Mouse (Mus musculus): Measurements from ENCODE around the gene Tuba8. TPM values are rescaled to one million over a fixed set of nuclear protein-coding genes. Genes with fewer than 3 reads are reported as not detected.

Gene Tuba8
- polyA plus RNA-seq, 1 experiment from 2014 or later, result 6.7 TPM

DNA sequence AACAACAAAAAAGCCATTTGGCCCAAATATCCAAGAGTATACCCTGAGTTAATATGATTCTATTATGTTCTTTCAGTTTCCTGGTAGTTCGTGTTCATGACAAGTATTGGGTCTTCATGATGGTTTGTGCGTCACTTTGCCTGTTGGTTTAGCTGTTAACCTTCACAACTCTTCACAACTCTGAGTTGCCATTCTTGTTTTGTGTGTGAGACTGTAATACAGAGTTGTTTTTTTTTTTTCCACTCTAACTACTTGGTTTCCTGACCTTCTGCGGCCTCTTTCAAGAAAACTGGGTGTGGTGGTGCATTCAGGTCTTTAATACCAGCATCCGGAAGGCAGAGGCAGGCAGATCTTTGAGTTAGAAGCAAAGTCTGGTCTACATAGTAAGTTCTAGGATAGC, 27.7 kb downstream of the Tuba8 start:
- no peaks in the 10 kb centered on the region for H3K9me3 ChIP-seq (replicated peaks)
- no peaks in the 10 kb centered on the region for H3K27me3 ChIP-seq
- no peak overlapping the region for H3K27ac ChIP-seq (replicated peaks)
- no peak overlapping the region for H3K4me3 ChIP-seq (replicated peaks)
- H3K36me3 ChIP-seq, result no peaks in the 10 kb centered on the region
- ATAC-seq (ENCODE audit: insufficient number of reproducible peaks, low FRiP score, low TSS enrichment, low read depth), result no peak
- no peak overlapping the region for H3K4me2 ChIP-seq (replicated peaks)
- 89% methylated on average over 4 of the region's 4 CpGs for WGBS
- H3K9ac ChIP-seq, result no peak overlapping the region
- no peaks in the 10 kb centered on the region for H3K4me1 ChIP-seq

DNA sequence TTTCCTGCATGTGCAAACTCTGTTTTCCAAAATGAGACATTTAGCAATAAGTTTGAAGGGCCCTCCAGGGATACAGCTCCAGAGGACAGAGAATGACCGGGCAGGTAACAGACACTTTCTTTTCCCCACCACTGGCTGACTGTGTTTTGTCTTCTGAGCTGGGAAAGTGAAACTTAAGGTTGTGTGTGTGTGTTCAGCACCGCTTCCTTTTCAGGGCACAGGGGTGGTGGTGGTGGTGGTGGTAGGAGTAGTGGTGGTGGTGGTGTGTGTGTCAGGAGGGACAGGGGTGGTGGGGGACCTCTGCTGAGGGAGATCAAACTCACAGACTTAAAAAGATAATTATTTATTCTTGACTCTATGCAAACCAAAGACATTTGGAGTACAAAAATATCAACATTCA, 31.3 kb downstream of the Tuba8 start:
- no peak overlapping the region for H3K9ac ChIP-seq
- 75% methylated on average over 2 of the region's 2 CpGs for WGBS
- no peak overlapping the region for H3K4me3 ChIP-seq (replicated peaks)
- H3K36me3 ChIP-seq, result no peaks in the 10 kb centered on the region
- H3K27me3 ChIP-seq, result peaks cover 6% of the 10 kb centered on the region; the same call in 1 of the 2 replicates
- no peaks in the 10 kb centered on the region for H3K9me3 ChIP-seq (replicated peaks)
- no peak overlapping the region for H3K4me2 ChIP-seq (replicated peaks)
- ATAC-seq (ENCODE audit: insufficient number of reproducible peaks, low FRiP score, low TSS enrichment, low read depth), result no peak
- no peak overlapping the region for H3K27ac ChIP-seq (replicated peaks)
- H3K4me1 ChIP-seq, result 0 out of 2 replicates have a peak, but pooled peaks cover 7% of the 10 kb centered on the region

DNA sequence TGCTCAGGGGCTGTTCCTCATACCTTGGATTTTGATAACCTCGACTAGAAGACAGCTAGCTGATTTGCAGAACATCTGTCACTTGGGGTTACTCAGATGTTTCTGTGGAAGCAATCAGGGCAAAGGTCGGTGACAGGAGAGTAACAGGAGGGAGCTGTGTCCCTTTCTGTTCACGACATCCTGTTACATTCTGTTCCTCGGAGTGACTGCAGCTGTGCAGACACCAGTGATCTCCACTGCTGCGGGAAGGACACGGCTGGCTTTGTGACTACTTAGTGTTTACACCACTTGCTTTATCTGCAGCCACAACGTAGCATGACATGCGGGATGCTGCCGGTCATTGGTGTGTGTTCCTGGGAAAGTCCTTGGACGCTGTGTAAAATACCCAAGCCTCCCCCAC, 32.7 kb downstream of the Tuba8 start:
- no peak overlapping the region for H3K4me2 ChIP-seq (replicated peaks)
- no peak overlapping the region for H3K4me3 ChIP-seq (replicated peaks)
- H3K27ac ChIP-seq (replicated peaks), result no peak overlapping the region
- H3K4me1 ChIP-seq, result 0 out of 2 replicates have a peak, but pooled peaks cover 7% of the 10 kb centered on the region
- no peaks in the 10 kb centered on the region for H3K36me3 ChIP-seq
- H3K27me3 ChIP-seq, result peaks cover 6% of the 10 kb centered on the region; the same call in 1 of the 2 replicates
- WGBS, result 48% methylated on average over 10 of the region's 10 CpGs
- no peak overlapping the region for H3K9ac ChIP-seq
- no peaks in the 10 kb centered on the region for H3K9me3 ChIP-seq (replicated peaks)
- no peak for ATAC-seq (ENCODE audit: insufficient number of reproducible peaks, low FRiP score, low TSS enrichment, low read depth)

DNA sequence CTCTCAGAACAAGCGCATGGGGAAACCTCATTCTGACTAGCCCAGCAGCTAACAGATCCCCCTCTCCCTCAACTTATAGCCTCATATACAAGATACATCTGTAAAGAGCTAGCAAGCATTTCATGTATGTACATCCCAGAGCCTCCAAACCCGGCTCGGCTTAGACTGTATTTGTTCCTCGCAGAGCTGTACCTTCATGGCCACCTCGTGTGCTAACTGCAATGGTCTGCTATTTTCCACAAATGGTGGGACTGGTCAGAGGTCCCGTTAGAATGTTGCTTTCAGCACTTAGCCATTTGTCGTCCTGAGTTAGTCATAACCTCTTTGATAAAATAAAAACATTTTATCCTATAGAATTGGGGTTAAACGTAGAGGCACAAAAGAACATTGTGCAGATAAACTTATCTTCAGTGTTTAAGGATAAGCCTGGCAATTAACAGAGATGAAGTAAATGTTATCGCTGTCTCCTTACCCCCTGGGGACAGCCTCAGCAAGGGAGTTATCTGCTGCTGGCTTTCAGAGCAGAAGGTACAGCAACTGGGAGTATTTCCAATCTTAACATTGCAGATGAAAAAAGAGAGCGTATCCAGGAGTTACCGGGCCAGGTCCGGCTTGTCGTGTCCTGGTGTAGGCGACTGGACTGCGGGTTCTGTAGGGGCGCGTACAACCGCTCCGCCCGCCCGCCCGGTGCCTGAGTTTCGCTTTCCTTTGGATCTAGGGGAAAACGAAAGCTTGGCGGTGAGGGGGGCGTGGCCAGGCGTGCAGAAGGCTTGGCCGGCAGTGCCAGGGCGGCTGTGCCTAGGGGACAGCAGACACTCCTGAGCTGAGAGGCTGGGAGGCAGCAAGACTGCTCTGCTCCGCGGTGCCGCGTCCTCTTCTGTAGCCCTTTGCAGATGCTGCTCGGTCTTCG, 34.9 kb downstream of the Tuba8 start, which contains the start of gene Usp18:
Gene Usp18, plus strand, starts transcription at position 780 of the 910 bp plus-strand sequence.
- Histone ChIP-seq H3K27ac (replicated peaks) (no peak within 1 kb of the TSS), H3K9ac (peak within 1 kb of the TSS; percentile 39), H3K4me1 (0 out of 2 replicates have a peak, but pooled peaks cover 7% of the 10 kb centered on the region), H3K27me3 (peaks cover 6% of the 10 kb centered on the region; the same call in 1 of the 2 replicates), H3K36me3 (no peaks in the 10 kb centered on the region), H3K4me3 (replicated peaks) (peak within 1 kb of the TSS; percentile 62), H3K4me2 (replicated peaks) (peak within 1 kb of the TSS; percentile 56), H3K9me3 (replicated peaks) (no peaks in the 10 kb centered on the region)
- peak; percentile 89 for ATAC-seq (ENCODE audit: insufficient number of reproducible peaks, low FRiP score, low TSS enrichment, low read depth)
- WGBS, result 8% methylated on average over 35 of the region's 35 CpGs

DNA sequence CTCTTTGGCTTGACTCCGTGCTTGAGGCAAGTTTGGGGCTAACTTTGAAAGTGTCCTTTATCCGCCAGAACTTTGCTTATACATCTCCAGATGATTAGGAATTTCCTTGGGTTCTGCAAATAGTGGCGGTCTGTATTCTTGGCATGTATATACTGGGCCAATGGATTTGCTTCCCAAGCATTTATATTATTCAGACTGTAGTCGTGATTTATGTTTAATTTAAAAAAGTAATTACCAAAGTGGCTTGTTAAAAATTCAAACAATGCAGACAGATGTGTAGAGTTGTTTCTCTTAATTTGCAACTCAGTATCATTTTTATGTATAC, 35.5 kb downstream of the Tuba8 start:
- Histone ChIP-seq H3K9me3 (replicated peaks) (no peaks in the 10 kb centered on the region), H3K36me3 (no peaks in the 10 kb centered on the region), H3K27ac (replicated peaks) (no peak overlapping the region), H3K4me1 (0 out of 2 replicates have a peak, but pooled peaks cover 7% of the 10 kb centered on the region), H3K9ac (peak overlapping the region; percentile 39), H3K27me3 (peaks cover 6% of the 10 kb centered on the region; the same call in 1 of the 2 replicates), H3K4me2 (replicated peaks) (peak overlapping the region; percentile 56), H3K4me3 (replicated peaks) (peak overlapping the region; percentile 62)
- peak; percentile 11; the same call in 1 of the 2 replicates for ATAC-seq (ENCODE audit: insufficient number of reproducible peaks, low FRiP score, low TSS enrichment, low read depth)
- 6% methylated on average over 4 of the region's 4 CpGs for WGBS

DNA sequence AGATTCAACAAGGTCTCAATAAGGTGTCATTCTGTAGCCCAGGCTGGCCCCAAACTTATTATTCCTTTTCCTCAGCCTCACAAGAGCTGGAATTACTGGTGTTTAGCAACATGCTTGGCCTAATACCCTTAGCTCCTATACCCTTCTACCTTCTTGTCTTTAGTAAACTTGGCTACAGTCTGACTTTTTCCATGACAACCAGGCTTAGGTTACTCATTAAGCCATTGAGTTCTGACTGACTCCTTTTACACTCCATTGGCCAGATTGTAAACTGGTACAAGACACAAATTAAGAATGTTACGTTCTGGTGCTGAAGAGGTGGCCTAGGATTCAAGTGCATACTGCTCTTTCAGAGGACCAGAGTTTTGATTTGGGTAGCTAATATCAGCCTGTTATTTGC, 39.9 kb downstream of the Tuba8 start:
- no peak overlapping the region for H3K4me3 ChIP-seq (replicated peaks)
- no peak for ATAC-seq (ENCODE audit: insufficient number of reproducible peaks, low FRiP score, low TSS enrichment, low read depth)
- no peak overlapping the region for H3K9ac ChIP-seq
- no peaks in the 10 kb centered on the region for H3K27me3 ChIP-seq
- WGBS, result 75% methylated on average over 1 of the region's 1 CpGs
- no peaks in the 10 kb centered on the region for H3K9me3 ChIP-seq (replicated peaks)
- no peak overlapping the region for H3K4me2 ChIP-seq (replicated peaks)
- H3K27ac ChIP-seq (replicated peaks), result no peak overlapping the region
- 0 out of 2 replicates have a peak, but pooled peaks cover 3% of the 10 kb centered on the region for H3K4me1 ChIP-seq
- no peaks in the 10 kb centered on the region for H3K36me3 ChIP-seq

DNA sequence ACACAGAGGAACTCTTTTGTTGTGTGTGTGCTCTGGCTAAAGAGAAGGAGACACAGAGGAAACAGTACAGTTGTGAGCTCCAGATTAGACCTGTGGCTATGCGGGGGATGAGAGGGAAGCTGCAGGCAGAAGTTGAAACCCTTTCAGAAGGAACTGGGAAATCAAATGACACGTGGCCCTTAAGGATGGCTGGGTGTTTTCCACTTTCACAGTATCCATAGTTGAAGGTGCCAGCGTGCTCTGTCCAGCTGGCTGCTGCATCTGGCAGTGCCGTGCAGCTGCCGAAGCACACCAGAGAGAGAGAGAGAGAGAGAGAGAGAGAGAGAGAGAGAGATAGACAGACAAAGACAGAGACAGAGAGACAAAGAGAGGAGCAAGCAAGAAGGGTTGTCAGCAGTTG, 40.8 kb downstream of the Tuba8 start:
- Histone ChIP-seq H3K27ac (replicated peaks) (no peak overlapping the region), H3K36me3 (no peaks in the 10 kb centered on the region), H3K9me3 (replicated peaks) (no peaks in the 10 kb centered on the region), H3K9ac (no peak overlapping the region), H3K4me1 (no peaks in the 10 kb centered on the region), H3K4me2 (replicated peaks) (no peak overlapping the region), H3K4me3 (replicated peaks) (no peak overlapping the region), H3K27me3 (no peaks in the 10 kb centered on the region)
- WGBS, result 67% methylated on average over 5 of the region's 5 CpGs
- no peak for ATAC-seq (ENCODE audit: insufficient number of reproducible peaks, low FRiP score, low TSS enrichment, low read depth)

DNA sequence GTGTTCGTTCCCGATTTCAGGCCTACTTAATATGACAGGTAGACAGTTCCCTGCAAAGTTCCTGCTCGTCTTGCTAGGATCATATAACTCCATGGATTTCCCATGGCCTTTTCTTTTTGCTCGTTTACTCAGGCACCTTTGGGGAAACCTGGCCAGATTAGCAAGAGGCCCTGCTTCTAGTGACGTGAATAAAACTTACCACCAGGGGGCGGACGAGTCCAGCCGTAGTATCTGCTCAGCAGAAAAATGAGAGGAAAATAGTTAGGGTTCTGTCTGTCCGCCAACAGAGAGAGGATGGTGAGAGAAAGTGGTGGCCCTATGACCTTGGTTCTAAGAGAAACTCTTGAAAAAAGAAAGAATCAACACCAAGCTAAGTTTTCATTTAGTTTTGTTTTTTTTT, 50.1 kb downstream of the Tuba8 start:
- no peak overlapping the region for H3K4me2 ChIP-seq (replicated peaks)
- no peaks in the 10 kb centered on the region for H3K4me1 ChIP-seq
- H3K9ac ChIP-seq, result no peak overlapping the region
- no peak overlapping the region for H3K4me3 ChIP-seq (replicated peaks)
- no peak overlapping the region for H3K27ac ChIP-seq (replicated peaks)
- no peaks in the 10 kb centered on the region for H3K9me3 ChIP-seq (replicated peaks)
- ATAC-seq (ENCODE audit: insufficient number of reproducible peaks, low FRiP score, low TSS enrichment, low read depth), result no peak
- 27% methylated on average over 9 of the region's 9 CpGs for WGBS
- no peaks in the 10 kb centered on the region for H3K36me3 ChIP-seq
- no peaks in the 10 kb centered on the region for H3K27me3 ChIP-seq

DNA sequence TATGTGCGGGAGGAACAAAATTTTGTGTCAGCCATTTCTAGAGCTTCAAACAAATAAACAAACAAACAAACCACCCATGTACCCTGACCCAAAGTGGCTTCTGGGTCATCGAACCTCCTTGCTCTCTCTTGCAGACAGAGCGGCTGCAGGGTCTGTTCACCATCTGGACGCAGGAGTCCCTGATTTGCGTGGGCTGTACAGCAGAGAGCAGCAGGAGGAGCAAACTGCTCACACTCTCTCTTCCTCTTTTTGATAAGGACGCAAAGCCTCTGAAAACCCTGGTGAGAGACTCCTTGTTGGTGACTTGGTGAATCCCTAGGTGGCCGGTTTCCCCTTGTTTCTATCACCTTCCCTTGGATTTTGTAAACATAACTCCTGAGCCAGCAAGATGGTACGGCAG, 50.7 kb downstream of the Tuba8 start:
- Histone ChIP-seq H3K4me1 (no peaks in the 10 kb centered on the region), H3K9ac (no peak overlapping the region), H3K4me2 (replicated peaks) (no peak overlapping the region), H3K27ac (replicated peaks) (no peak overlapping the region), H3K36me3 (no peaks in the 10 kb centered on the region), H3K9me3 (replicated peaks) (no peaks in the 10 kb centered on the region), H3K4me3 (replicated peaks) (no peak overlapping the region), H3K27me3 (no peaks in the 10 kb centered on the region)
- WGBS, result 78% methylated on average over 8 of the region's 8 CpGs
- ATAC-seq (ENCODE audit: insufficient number of reproducible peaks, low FRiP score, low TSS enrichment, low read depth), result no peak

DNA sequence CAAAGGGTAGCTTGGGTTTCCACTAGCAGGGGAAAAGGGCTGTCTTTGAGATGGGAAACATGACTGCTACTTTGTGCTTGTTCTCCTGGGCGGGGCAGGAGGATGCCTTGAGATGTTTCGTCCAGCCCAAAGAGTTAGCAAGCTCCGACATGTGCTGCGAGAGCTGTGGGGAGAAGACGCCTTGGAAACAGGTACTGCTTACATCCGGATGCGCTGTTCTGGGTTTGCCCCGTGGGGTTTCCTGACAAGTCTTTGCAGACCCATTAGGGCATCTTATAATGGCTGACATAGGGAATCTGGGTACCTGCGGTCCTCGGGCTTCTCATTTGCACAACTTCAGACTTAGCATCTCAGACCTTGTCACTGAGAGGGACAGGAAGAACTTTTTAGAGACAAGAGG, 51.5 kb downstream of the Tuba8 start:
- WGBS, result 76% methylated on average over 10 of the region's 10 CpGs
- Histone ChIP-seq H3K36me3 (no peaks in the 10 kb centered on the region), H3K27ac (replicated peaks) (no peak overlapping the region), H3K9ac (no peak overlapping the region), H3K27me3 (no peaks in the 10 kb centered on the region), H3K4me1 (no peaks in the 10 kb centered on the region), H3K4me2 (replicated peaks) (no peak overlapping the region), H3K9me3 (replicated peaks) (no peaks in the 10 kb centered on the region), H3K4me3 (replicated peaks) (no peak overlapping the region)
- no peak for ATAC-seq (ENCODE audit: insufficient number of reproducible peaks, low FRiP score, low TSS enrichment, low read depth)

DNA sequence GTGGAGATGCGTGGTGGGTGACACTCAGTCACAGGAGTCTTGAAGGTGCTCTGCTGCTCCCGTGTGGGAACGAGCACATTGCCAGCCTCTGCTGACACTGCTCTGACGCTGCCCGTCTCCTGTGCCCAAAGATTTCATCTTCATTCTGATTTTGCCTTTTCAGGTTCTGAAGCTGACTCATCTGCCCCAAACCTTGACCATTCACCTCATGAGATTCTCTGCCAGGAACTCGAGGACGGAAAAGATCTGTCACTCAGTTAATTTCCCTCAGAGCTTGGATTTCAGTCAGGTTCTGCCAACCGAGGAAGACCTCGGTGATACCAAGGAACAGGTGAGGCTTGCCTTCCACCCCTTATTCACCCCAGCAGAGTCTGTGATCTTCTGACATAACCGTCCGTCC, 52.0 kb downstream of the Tuba8 start:
- no peak overlapping the region for H3K4me2 ChIP-seq (replicated peaks)
- H3K9me3 ChIP-seq (replicated peaks), result no peaks in the 10 kb centered on the region
- H3K4me1 ChIP-seq, result no peaks in the 10 kb centered on the region
- H3K4me3 ChIP-seq (replicated peaks), result no peak overlapping the region
- H3K9ac ChIP-seq, result no peak overlapping the region
- H3K36me3 ChIP-seq, result no peaks in the 10 kb centered on the region
- no peaks in the 10 kb centered on the region for H3K27me3 ChIP-seq
- 86% methylated on average over 11 of the region's 11 CpGs for WGBS
- ATAC-seq (ENCODE audit: insufficient number of reproducible peaks, low FRiP score, low TSS enrichment, low read depth), result no peak
- H3K27ac ChIP-seq (replicated peaks), result no peak overlapping the region

DNA sequence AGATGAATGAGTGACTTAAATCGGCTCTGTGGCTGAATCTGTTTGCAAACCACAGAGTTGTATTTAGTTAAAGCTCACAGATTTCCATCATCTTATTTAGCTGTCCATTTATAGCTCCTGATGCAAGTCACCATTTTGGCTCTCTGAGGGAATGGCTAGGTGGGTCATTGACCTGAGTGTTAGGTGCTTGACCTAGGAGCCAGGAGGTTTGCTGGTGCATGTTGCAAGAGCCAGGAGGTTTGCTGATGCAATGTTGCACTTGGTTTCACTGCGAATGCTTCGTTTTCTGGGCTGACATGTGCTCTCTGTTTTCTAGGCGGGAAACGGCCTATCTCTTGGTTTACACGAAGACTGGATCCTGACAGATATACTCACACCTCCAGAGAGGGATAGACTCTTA, 59.7 kb downstream of the Tuba8 start:
- Histone ChIP-seq H3K27ac (replicated peaks) (no peak overlapping the region), H3K27me3 (no peaks in the 10 kb centered on the region), H3K9ac (no peak overlapping the region), H3K36me3 (no peaks in the 10 kb centered on the region), H3K4me3 (replicated peaks) (no peak overlapping the region), H3K4me2 (replicated peaks) (no peak overlapping the region), H3K9me3 (replicated peaks) (no peaks in the 10 kb centered on the region), H3K4me1 (no peaks in the 10 kb centered on the region)
- ATAC-seq (ENCODE audit: insufficient number of reproducible peaks, low FRiP score, low TSS enrichment, low read depth), result no peak
- 81% methylated on average over 6 of the region's 6 CpGs for WGBS
